8 mouse cellular contexts compared by ENCODE assay signal in genomic region chr6:24721317-24722099, GRCm38 (mm10). TPM values are rescaled to one million over a fixed set of nuclear protein-coding genes. Genes with fewer than 3 reads are reported as not detected.
A peak's percentile ranks its signal among the peaks of the same experiment; 100 is the strongest.
DNase-seq lines count a peak whose midpoint lies in the region; ATAC-seq lines count a peak whose summit lies in the region.
"Had no signal": no experiment of that assay in that cellular context is flagged by ENCODE, and none has a peak within 500 bp of the region (broad histone marks: within the 10 kb centered on the region; RNA-seq: fewer than 3 reads in every experiment).

No protein-coding gene starts in this region.

- H3K9me3 ChIP-seq in megakaryocyte, embryonic 14.5 days, result no peaks in the 10 kb centered on the region
- H3K9me3 ChIP-seq in heart, embryonic 12.5 days (replicated peaks), result no peaks in the 10 kb centered on the region

- H3K4me3 ChIP-seq in megakaryocyte, embryonic 14.5 days (replicated peaks), result peak overlapping the region; percentile 73
- no peak overlapping the region for H3K4me3 ChIP-seq in heart, embryonic 12.5 days

- WGBS in heart, embryonic 12.5 days, result 23% methylated on average over 13 of the region's 13 CpGs

- H3K4me1 ChIP-seq in megakaryocyte, embryonic 14.5 days, result no peaks in the 10 kb centered on the region; the same call in 1 of the 2 replicates
- no peaks in the 10 kb centered on the region for H3K4me1 ChIP-seq in heart, embryonic 12.5 days (replicated peaks)

- H3K27me3 ChIP-seq in megakaryocyte, embryonic 14.5 days (replicated peaks), result no peaks in the 10 kb centered on the region
- H3K27me3 ChIP-seq in heart, embryonic 12.5 days (replicated peaks), result no peaks in the 10 kb centered on the region

- DNase-seq in Muller cell, postnatal 12 days (ENCODE audit: inconsistent ontology term), result peak; percentile 57
- DNase-seq in cerebellum, adult 9-10 months, result peak; percentile 36
- DNase-seq in layer of hippocampus, adult 9-11 months, result peak; percentile 41
- peak; percentile 81 for DNase-seq in retina, embryonic 14.5 days (ENCODE audit: low spot score)

- no peak overlapping the region for H3K9ac ChIP-seq in heart, embryonic 12.5 days

- no peak overlapping the region for H3K27ac ChIP-seq in heart, embryonic 12.5 days (ENCODE audit: poor library complexity, severe bottlenecking)

- H3K4me2 ChIP-seq in heart, embryonic 12.5 days, result peak overlapping the region; percentile 21; the same call in 1 of the 2 replicates

- no peaks in the 10 kb centered on the region for H3K36me3 ChIP-seq in megakaryocyte, embryonic 14.5 days (replicated peaks; ENCODE audit: low read length)
- no peaks in the 10 kb centered on the region for H3K36me3 ChIP-seq in heart, embryonic 12.5 days

- no peak for ATAC-seq in megakaryocyte, adult 5-6 weeks (ENCODE audit: poor library complexity, severe bottlenecking)
- no peak for ATAC-seq in heart, embryonic 12.5 days (ENCODE audit: insufficient number of reproducible peaks, low FRiP score)

RNA-seq across cellular contexts. Expression of gene Hyal6, which starts 11.5 kb away (rescaled TPM):
- 0.63 TPM in 1 of 2 replicates, not detected in the other for polyA plus RNA-seq in megakaryocyte, embryonic 14.5 days (2012; ENCODE audit: insufficient read depth, low replicate concordance)
- total RNA-seq in megakaryocyte, adult 5-6 weeks (2015), result not detected in 2 replicates
- not detected in 2 replicates for total RNA-seq in megakaryocyte, adult 5-6 weeks (2017)
- not detected in 2 replicates for polyA plus RNA-seq in heart, embryonic 12.5 days (2016; fragmentation: Nextera tagmentation; extraction: Ambion mirVana)
- total RNA-seq: heart, postnatal 36 days had no signal

RNA-seq across cellular contexts. Expression of gene Hyal4, which starts 26.6 kb away (rescaled TPM):
- polyA plus RNA-seq in megakaryocyte, embryonic 14.5 days (2012; ENCODE audit: insufficient read depth, low replicate concordance), result not detected in 2 replicates
- total RNA-seq in megakaryocyte, adult 5-6 weeks (2015), result not detected in 2 replicates
- not detected in 2 replicates for total RNA-seq in megakaryocyte, adult 5-6 weeks (2017)
- polyA plus RNA-seq in heart, embryonic 12.5 days (2016; fragmentation: Nextera tagmentation; extraction: Ambion mirVana), result not detected in 2 replicates
- total RNA-seq: heart, postnatal 36 days had no signal

RNA-seq across cellular contexts. Expression of gene Wasl, which starts 56.7 kb away (rescaled TPM):
- 9.5 and 10.5 TPM in 2 replicates for polyA plus RNA-seq in megakaryocyte, embryonic 14.5 days (2012; ENCODE audit: insufficient read depth, low replicate concordance)
- total RNA-seq in megakaryocyte, adult 5-6 weeks (2015), result 17.1 and 19.1 TPM in 2 replicates
- total RNA-seq in megakaryocyte, adult 5-6 weeks (2017), result 6.6 and 11.3 TPM in 2 replicates
- 66.1 and 66.7 TPM in 2 replicates for polyA plus RNA-seq in heart, embryonic 12.5 days (2016; fragmentation: Nextera tagmentation; extraction: Ambion mirVana)
